Mouse (Mus musculus) heart, postnatal 4 days (tissue): ENCODE data around the gene Mosmo. TPM values are rescaled to one million over a fixed set of nuclear protein-coding genes. Genes with fewer than 3 reads are reported as not detected.

Experiments used
- DNase-seq: peaks from one replicate; pipeline ENCODE4 v3.0.0; 2021
- total RNA-seq, 2 experiments: library from RNA; stranded (reverse); gene quantifications; 2 replicates each; pipeline ENCODE4 v1.2.3; 2021

Gene Mosmo
- total RNA-seq, 2 experiments from 2014 or later = 30.0 to 33.6 TPM

- DNase-seq = no peak
Measured at GRCm38 (mm10) chr7:120703888-120704287, 26.5 kb downstream of the Mosmo start.

GRCm38 (mm10) chr7:120712071-120712470, 34.7 kb downstream of the Mosmo start:
- DNase-seq = no peak

- DNase-seq = no peak
Measured at GRCm38 (mm10) chr7:120713225-120713624, 35.8 kb downstream of the Mosmo start.

- peak; percentile 72 for DNase-seq
Measured at GRCm38 (mm10) chr7:120713951-120714350, 36.5 kb downstream of the Mosmo start.

- DNase-seq = no peak
Measured at GRCm38 (mm10) chr7:120717261-120717660, 39.8 kb downstream of the Mosmo start.

GRCm38 (mm10) chr7:120721051-120721450, 43.6 kb downstream of the Mosmo start:
- no peak for DNase-seq

GRCm38 (mm10) chr7:120721456-120721855, 44.0 kb downstream of the Mosmo start:
- DNase-seq = no peak

- no peak for DNase-seq
Measured at GRCm38 (mm10) chr7:120722063-120722462, 44.6 kb downstream of the Mosmo start.

GRCm38 (mm10) chr7:120722839-120723278, 45.4 kb downstream of the Mosmo start:
- no peak for DNase-seq

GRCm38 (mm10) chr7:120727581-120727980, 50.2 kb downstream of the Mosmo start:
- DNase-seq = peak; percentile 56

- no peak for DNase-seq
Measured at GRCm38 (mm10) chr7:120729635-120730034, 52.2 kb downstream of the Mosmo start.

- DNase-seq = no peak
Measured at GRCm38 (mm10) chr7:120732906-120733305, 55.5 kb downstream of the Mosmo start.

- no peak for DNase-seq
Measured at GRCm38 (mm10) chr7:120739018-120739417, 61.6 kb downstream of the Mosmo start, which contains the start of gene Vwa3a. Gene Vwa3a, plus strand, starts transcription at chr7:120739318.

GRCm38 (mm10) chr7:120739558-120740101, 62.2 kb downstream of the Mosmo start:
- DNase-seq = peak; percentile 40

- DNase-seq = no peak
Measured at GRCm38 (mm10) chr7:120743366-120744351, 66.2 kb downstream of the Mosmo start.

GRCm38 (mm10) chr7:120744606-120745005, 67.2 kb downstream of the Mosmo start:
- DNase-seq = no peak

GRCm38 (mm10) chr7:120746029-120746428, 68.6 kb downstream of the Mosmo start:
- DNase-seq = no peak

GRCm38 (mm10) chr7:120746821-120747220, 69.4 kb downstream of the Mosmo start:
- no peak for DNase-seq

- no peak for DNase-seq
Measured at GRCm38 (mm10) chr7:120748478-120748877, 71.1 kb downstream of the Mosmo start.

GRCm38 (mm10) chr7:120751330-120751729, 73.9 kb downstream of the Mosmo start:
- no peak for DNase-seq

- no peak for DNase-seq
Measured at GRCm38 (mm10) chr7:120751906-120752305, 74.5 kb downstream of the Mosmo start.

GRCm38 (mm10) chr7:120754671-120755070, 77.3 kb downstream of the Mosmo start:
- peak; percentile 90 for DNase-seq

- DNase-seq = no peak
Measured at GRCm38 (mm10) chr7:120767369-120767768, 90.0 kb downstream of the Mosmo start.

GRCm38 (mm10) chr7:120771389-120771788, 94.0 kb downstream of the Mosmo start:
- DNase-seq = no peak
